Mouse (Mus musculus) neural tube, embryonic 12.5 days (tissue): Measurements from ENCODE around the gene Grcc10. TPM values are rescaled to one million over a fixed set of nuclear protein-coding genes. Genes with fewer than 3 reads are reported as not detected.

Source experiments
- ATAC-seq: fragments of 200-750 bp; cut with Nextera tagmentation; 2 replicates; pipeline ENCODE4 v1.8.0; 2017; ENCODE audit warnings: low read depth, mild to moderate bottlenecking, moderate TSS enrichment, moderate library complexity; ENCODE audit not compliant: low FRiP score
- H3K27ac ChIP-seq: fragments of 300-500 bp; sonication (generic); 2 replicates; pipeline ENCODE4 v1.5.1; 2016
- H3K27me3 ChIP-seq: fragments of 300-500 bp; sonication (generic); replicated peaks from 2 replicates; pipeline ENCODE4 v1.6.1; 2016; ENCODE audit warnings: mild to moderate bottlenecking
- H3K36me3 ChIP-seq: fragments of 300-500 bp; sonication (generic); 2 replicates; pipeline ENCODE4 v1.6.1; 2016; ENCODE audit warnings: mild to moderate bottlenecking
- H3K4me1 ChIP-seq: fragments of 300-500 bp; sonication (generic); 2 replicates; pipeline ENCODE4 v1.6.1; 2016
- H3K4me2 ChIP-seq: fragments of 300-500 bp; sonication (generic); replicated peaks from 2 replicates; pipeline ENCODE4 v1.6.1; 2016; ENCODE audit warnings: mild to moderate bottlenecking
- H3K4me3 ChIP-seq: fragments of 300-500 bp; sonication (generic); 2 replicates; pipeline ENCODE4 v1.5.1; 2016
- H3K9ac ChIP-seq: fragments of 300-500 bp; sonication (generic); 2 replicates; pipeline ENCODE4 v1.6.1; 2016; ENCODE audit warnings: mild to moderate bottlenecking
- H3K9me3 ChIP-seq: fragments of 300-500 bp; sonication (generic); 2 replicates; pipeline ENCODE4 v1.6.1; 2016; ENCODE audit warnings: mild to moderate bottlenecking
- WGBS: fragments of 180-500 bp; shearing (Covaris S2); methylation state at CpG from one replicate; pipeline ENCODE4 v1.1.7; 2016; 5-methylcytosine and 5-hydroxymethylcytosine counted together
- polyA plus RNA-seq: library from polyadenylated mRNA; unstranded; fragments of >200 nt; fragmentation: Nextera tagmentation; extraction: Ambion mirVana; gene quantifications from 2 replicates; pipeline ENCODE4 v1.2.1, GENCODE M21; 2016

The Grcc10 gene
- polyA plus RNA-seq, 1 experiment from 2014 or later, result 527 TPM

- Histone ChIP-seq H3K36me3 (no peaks in the 10 kb centered on the region), H3K4me3 (peak within 1 kb of the TSS; percentile 44), H3K27ac (no peak within 1 kb of the TSS), H3K27me3 (peaks cover 14% of the 10 kb centered on the region), H3K9ac (peak within 1 kb of the TSS; percentile 59), H3K4me2 (peak within 1 kb of the TSS; percentile 71), H3K4me1 (peaks cover 16% of the 10 kb centered on the region), H3K9me3 (no peaks in the 10 kb centered on the region)
- ATAC-seq, result peak; percentile 84
- under 1% methylated on average over 54 of the region's 54 CpGs for WGBS
These were observed 28.1 kb upstream of the Grcc10 start, which contains the start of gene Eno2 for GRCm38 (mm10) chr6:124769101-124769765. Gene Eno2, minus strand, starts transcription at chr6:124769673.

- H3K4me3 ChIP-seq, result peak overlapping the region; percentile 44
- no peaks in the 10 kb centered on the region for H3K9me3 ChIP-seq
- H3K9ac ChIP-seq, result peak overlapping the region; percentile 59; the same call in 1 of the 2 replicates
- peaks cover 16% of the 10 kb centered on the region for H3K4me1 ChIP-seq
- peaks cover 14% of the 10 kb centered on the region for H3K27me3 ChIP-seq
- ATAC-seq, result peak; percentile 4
- no peaks in the 10 kb centered on the region for H3K36me3 ChIP-seq
- WGBS, result 5% methylated on average over 9 of the region's 9 CpGs
- peak overlapping the region; percentile 71 for H3K4me2 ChIP-seq
- no peak overlapping the region for H3K27ac ChIP-seq
These were observed 27.5 kb upstream of the Grcc10 start for GRCm38 (mm10) chr6:124768704-124769044.

GRCm38 (mm10) chr6:124767920-124768703 lies 26.9 kb upstream of the Grcc10 start:
- H3K9me3 ChIP-seq, result no peaks in the 10 kb centered on the region
- peak overlapping the region; percentile 71 for H3K4me2 ChIP-seq
- peaks cover 16% of the 10 kb centered on the region for H3K4me1 ChIP-seq
- H3K27ac ChIP-seq, result no peak overlapping the region
- peak overlapping the region; percentile 44 for H3K4me3 ChIP-seq
- H3K9ac ChIP-seq, result 0 out of 2 replicates have a peak overlapping the region, but pooled peaks have one; percentile 59
- peaks cover 14% of the 10 kb centered on the region for H3K27me3 ChIP-seq
- ATAC-seq, result 0 out of 2 replicates have a peak, but pooled peaks have one; percentile 21
- 25% methylated on average over 19 of the region's 19 CpGs for WGBS
- no peaks in the 10 kb centered on the region for H3K36me3 ChIP-seq

- ATAC-seq, result no peak
- Histone ChIP-seq H3K36me3 (no peaks in the 10 kb centered on the region), H3K9ac (no peak overlapping the region), H3K27ac (no peak overlapping the region), H3K4me3 (no peak overlapping the region), H3K9me3 (no peaks in the 10 kb centered on the region), H3K27me3 (peaks cover 14% of the 10 kb centered on the region), H3K4me2 (peak overlapping the region; percentile 71; the same call in 1 of the 2 replicates), H3K4me1 (peaks cover 16% of the 10 kb centered on the region)
- WGBS, result 33% methylated on average over 4 of the region's 4 CpGs
These were observed 26.4 kb upstream of the Grcc10 start for GRCm38 (mm10) chr6:124767536-124767919.

DNA sequence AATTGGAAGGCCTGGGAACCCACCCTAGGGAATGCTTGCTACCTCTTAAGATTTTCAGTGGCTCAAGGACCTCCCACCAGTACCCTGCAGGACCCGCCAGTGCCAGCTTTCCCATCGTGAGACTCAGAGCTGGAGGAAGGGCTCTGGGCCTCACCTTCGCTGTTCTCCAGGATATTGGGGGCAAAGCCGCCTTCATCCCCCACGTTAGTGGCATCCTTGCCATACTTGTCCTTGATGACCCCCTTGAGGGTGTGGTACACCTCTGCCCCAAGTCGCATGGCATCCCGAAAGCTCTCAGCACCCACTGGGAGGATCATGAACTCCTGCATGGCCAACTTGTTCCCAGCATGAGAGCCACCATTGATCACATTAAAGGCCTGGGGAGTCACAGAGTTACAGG lies 24.8 kb upstream of the Grcc10 start:
- no peak for ATAC-seq
- Histone ChIP-seq H3K4me1 (peaks cover 16% of the 10 kb centered on the region), H3K27ac (no peak overlapping the region), H3K4me3 (no peak overlapping the region), H3K9ac (no peak overlapping the region), H3K27me3 (peaks cover 14% of the 10 kb centered on the region), H3K4me2 (no peak overlapping the region), H3K9me3 (no peaks in the 10 kb centered on the region), H3K36me3 (no peaks in the 10 kb centered on the region)
- WGBS, result 88% methylated on average over 7 of the region's 7 CpGs

GRCm38 (mm10) chr6:124759259-124759658 lies 18.1 kb upstream of the Grcc10 start:
- ATAC-seq, result no peak
- Histone ChIP-seq H3K27me3 (no peaks in the 10 kb centered on the region), H3K9ac (peak overlapping the region; percentile 13; the same call in 1 of the 2 replicates), H3K9me3 (no peaks in the 10 kb centered on the region), H3K36me3 (no peaks in the 10 kb centered on the region), H3K4me1 (peaks cover 38% of the 10 kb centered on the region), H3K4me2 (peak overlapping the region; percentile 75), H3K4me3 (no peak overlapping the region), H3K27ac (no peak overlapping the region)
- 5% methylated on average over 5 of the region's 5 CpGs for WGBS

DNA sequence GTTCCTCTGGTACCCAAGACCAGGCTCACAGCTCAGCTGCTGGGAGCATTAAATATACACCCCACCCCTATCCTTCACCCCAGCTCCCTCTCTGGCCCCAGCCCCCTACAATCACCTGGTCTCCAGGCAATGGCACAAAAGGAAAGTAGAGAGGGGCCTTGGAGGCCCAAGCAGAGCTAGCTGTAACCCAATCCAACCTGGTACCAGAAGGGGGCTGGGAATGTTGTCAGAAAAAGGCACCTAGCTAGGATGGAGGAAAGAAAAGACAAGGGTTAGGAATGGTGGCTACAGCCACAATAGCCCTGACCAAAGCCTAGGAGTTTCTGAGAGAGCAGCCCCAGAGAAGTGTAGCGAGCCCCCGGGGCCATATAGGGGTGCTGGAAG lies 17.7 kb upstream of the Grcc10 start:
- Histone ChIP-seq H3K36me3 (no peaks in the 10 kb centered on the region), H3K9me3 (no peaks in the 10 kb centered on the region), H3K4me2 (peak overlapping the region; percentile 75), H3K27ac (no peak overlapping the region), H3K4me3 (no peak overlapping the region), H3K4me1 (peaks cover 40% of the 10 kb centered on the region), H3K9ac (peak overlapping the region; percentile 13; the same call in 1 of the 2 replicates), H3K27me3 (no peaks in the 10 kb centered on the region)
- 56% methylated on average over 2 of the region's 2 CpGs for WGBS
- ATAC-seq, result no peak

DNA sequence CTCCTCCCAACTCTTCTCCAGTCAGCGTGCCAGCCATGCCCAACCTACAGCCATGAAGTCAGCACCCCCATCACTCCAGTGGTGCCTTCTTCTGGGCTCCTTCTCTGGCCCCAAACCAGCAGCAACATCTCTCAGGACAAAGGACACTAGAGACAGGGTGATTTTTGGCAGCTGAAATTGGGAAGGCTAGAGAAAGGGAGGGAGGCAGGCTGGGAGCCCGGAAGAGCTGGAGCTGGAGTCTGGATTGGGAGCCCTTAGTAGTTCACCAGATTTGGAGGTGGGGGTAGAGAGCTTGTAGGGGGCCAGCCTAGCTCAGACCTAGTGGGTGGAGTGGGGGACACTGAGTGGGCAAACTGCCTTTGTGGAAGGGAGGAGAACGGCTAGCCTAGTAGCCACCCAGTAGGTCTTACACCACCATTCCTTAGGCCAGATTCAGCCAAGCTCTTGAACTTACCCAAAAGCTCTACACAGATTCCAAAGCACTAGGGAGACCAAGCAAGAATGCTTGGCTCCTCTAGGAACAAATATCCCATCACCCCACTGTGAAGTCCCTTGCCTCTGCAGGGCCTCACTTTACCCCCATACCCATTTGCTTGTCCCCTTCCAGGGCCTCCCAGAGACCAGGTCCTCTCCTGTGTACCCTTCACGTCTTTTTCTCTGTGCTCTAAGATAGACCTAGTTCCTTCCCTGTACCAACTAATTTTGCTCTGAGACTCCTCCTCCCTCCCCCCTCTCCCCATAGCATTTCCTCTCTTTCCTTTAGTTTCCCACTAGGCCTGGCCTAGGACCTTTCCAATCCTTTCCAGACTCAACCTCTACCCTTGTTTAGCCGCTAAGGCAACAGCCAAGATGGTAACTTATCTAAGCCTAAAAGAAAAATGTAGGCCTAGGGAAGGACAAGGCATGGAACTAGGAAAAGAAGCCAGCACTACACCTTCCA lies 17.0 kb upstream of the Grcc10 start:
- Histone ChIP-seq H3K4me3 (peak overlapping the region; percentile 87), H3K9ac (peak overlapping the region; percentile 97), H3K27me3 (no peaks in the 10 kb centered on the region), H3K36me3 (no peaks in the 10 kb centered on the region), H3K4me1 (peaks cover 46% of the 10 kb centered on the region), H3K27ac (no peak overlapping the region), H3K4me2 (peak overlapping the region; percentile 75), H3K9me3 (no peaks in the 10 kb centered on the region)
- WGBS, result 40% methylated on average over 5 of the region's 5 CpGs
- ATAC-seq, result no peak

DNA sequence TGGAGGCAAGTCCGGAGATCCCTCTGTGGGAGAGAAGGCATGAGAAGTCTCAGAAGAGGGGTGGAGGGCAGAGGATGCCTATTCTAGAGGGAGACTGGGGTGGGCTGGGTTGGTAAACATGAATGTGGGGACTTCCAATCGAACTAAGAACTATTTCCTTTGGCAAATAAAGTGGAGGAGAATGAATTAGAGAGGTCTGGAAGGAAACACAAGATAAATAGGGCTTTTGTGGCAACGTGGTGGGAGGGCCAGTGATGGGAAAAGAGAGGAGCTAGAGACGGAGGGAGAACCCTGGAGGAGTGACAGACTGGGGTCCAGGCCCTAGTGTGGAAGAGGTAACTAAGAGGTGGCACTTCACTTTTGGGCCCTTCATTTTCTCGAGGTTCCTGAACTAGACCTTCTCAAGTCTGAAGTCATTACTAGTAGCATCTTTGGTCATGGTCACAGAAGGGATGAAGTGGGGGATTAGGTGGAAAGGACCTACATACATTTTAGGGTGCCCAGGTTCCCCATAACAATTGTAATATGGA lies 16.2 kb upstream of the Grcc10 start:
- Histone ChIP-seq H3K36me3 (0 out of 2 replicates have a peak, but pooled peaks cover 3% of the 10 kb centered on the region), H3K27ac (0 out of 2 replicates have a peak overlapping the region, but pooled peaks have one; percentile 97), H3K4me2 (peak overlapping the region; percentile 75), H3K27me3 (no peaks in the 10 kb centered on the region), H3K4me3 (peak overlapping the region; percentile 87), H3K4me1 (peaks cover 46% of the 10 kb centered on the region), H3K9ac (peak overlapping the region; percentile 97), H3K9me3 (no peaks in the 10 kb centered on the region)
- no peak for ATAC-seq
- WGBS, result 4% methylated on average over 5 of the region's 5 CpGs

GRCm38 (mm10) chr6:124756652-124757350 lies 15.6 kb upstream of the Grcc10 start:
- ATAC-seq, result peak; percentile 79
- Histone ChIP-seq H3K36me3 (0 out of 2 replicates have a peak, but pooled peaks cover 3% of the 10 kb centered on the region), H3K4me2 (peak overlapping the region; percentile 75), H3K9ac (peak overlapping the region; percentile 97), H3K4me3 (peak overlapping the region; percentile 87), H3K9me3 (no peaks in the 10 kb centered on the region), H3K27ac (peak overlapping the region; percentile 97), H3K4me1 (peaks cover 46% of the 10 kb centered on the region), H3K27me3 (no peaks in the 10 kb centered on the region)
- 1% methylated on average over 52 of the region's 54 CpGs for WGBS
